Mouse (Mus musculus) layer of hippocampus, postnatal 10 days (tissue): Measurements from ENCODE around the gene Dnm2. TPM values are rescaled to one million over a fixed set of nuclear protein-coding genes. Genes with fewer than 3 reads are reported as not detected.

ENCODE experiments used
- DNase-seq, 2 experiments: peaks; one replicate each; pipeline ENCODE4 v3.0.0; 2021; ENCODE audit warnings: low spot score in 2 of 2
- total RNA-seq, 2 experiments: library from RNA; stranded (reverse); gene quantifications; 2 replicates each; pipeline ENCODE4 v1.2.3; 2021

Dnm2 gene
- total RNA-seq, 2 experiments from 2014 or later = 65.2 to 67.7 TPM

DNA sequence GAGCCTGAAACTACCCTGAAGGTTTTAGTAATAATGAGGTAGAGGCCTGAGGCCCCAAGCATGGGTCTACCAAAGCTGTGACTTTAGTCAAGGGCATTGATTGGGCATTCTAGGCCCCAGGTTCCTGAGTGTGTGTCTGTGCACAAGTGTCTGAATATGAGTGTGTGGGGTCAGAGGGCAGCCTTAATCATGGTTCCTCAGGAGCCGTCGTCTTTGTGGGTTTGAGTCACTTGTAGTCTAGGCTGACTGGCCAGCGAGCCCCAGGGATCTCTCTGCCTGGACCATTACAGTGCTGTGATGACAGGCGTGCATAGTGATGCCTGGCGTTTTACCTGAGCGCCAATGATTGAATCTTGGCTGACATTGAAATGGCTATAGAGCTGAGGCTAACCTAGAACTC lies 3.5 kb downstream of the Dnm2 start:
- no peak for DNase-seq

- DNase-seq = no peak
Measured at GRCm38 (mm10) chr9:21430724-21431123, 6.0 kb downstream of the Dnm2 start.

- no peak for DNase-seq
Measured at GRCm38 (mm10) chr9:21432066-21432465, 7.4 kb downstream of the Dnm2 start.

- no peak for DNase-seq
Measured at GRCm38 (mm10) chr9:21433766-21434165, 9.1 kb downstream of the Dnm2 start.

DNA sequence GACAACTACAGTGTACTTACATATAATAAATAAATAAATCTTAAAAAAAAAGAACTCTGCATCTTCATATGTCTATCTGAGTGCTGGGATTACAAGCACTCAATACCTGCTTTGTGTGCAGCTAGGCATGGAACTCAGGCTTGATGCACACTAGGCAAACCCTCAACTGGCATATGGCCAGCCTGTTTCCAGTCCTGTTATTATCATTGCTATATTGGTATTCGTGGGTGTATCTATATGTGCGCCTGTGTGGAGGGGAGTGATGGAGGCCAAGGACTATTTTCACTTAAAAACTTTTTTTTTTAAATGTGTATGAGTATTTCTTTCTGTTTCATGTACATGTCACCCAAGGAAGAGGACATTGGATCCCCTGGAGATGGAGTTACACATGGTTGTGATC lies 9.7 kb downstream of the Dnm2 start:
- DNase-seq = no peak

GRCm38 (mm10) chr9:21435777-21436635 lies 11.3 kb downstream of the Dnm2 start:
- no peak for DNase-seq

GRCm38 (mm10) chr9:21437577-21437976 lies 12.9 kb downstream of the Dnm2 start:
- DNase-seq = no peak

GRCm38 (mm10) chr9:21438219-21438618 lies 13.5 kb downstream of the Dnm2 start:
- DNase-seq = no peak

DNA sequence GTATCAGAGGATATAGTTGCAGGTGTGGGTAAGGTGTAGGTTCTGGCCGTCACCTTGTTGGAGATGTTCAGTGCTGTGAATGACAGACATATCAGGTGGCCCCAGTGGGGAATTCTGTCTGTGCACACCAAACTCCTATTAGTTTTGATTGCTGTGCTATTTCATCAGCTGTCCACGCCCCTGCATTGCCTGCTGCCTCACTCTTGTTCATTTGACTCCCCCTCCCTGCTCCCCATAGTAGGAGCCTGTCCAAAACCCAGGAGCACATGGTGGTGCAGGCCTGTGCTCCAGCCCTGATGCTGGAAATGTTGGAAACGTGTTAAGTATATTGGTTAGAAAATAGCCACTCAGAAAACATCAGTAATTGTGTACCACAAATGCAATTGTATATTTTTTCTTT lies 14.7 kb downstream of the Dnm2 start:
- DNase-seq = no peak

DNA sequence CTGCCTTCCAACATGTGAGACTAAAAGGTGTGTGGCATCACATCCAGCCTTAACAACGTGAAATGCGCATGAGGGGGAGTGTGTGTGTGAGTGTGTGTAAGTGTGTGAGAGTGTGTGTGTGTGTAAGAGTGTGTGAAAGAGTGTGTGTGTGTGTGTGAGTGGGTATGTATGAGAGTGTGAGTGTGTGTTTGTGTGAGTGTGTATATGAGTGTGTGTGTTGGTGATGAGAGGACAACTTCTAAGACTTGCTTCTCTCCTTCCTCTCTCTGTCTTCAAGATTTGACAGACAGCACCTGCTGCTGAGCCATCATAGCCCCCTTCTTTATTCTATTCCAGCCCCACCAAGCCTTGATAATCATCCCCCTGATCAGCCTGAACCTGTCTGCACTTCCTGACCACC lies 15.2 kb downstream of the Dnm2 start:
- no peak for DNase-seq

- no peak for DNase-seq
Measured at GRCm38 (mm10) chr9:21440387-21440786, 15.7 kb downstream of the Dnm2 start.

DNA sequence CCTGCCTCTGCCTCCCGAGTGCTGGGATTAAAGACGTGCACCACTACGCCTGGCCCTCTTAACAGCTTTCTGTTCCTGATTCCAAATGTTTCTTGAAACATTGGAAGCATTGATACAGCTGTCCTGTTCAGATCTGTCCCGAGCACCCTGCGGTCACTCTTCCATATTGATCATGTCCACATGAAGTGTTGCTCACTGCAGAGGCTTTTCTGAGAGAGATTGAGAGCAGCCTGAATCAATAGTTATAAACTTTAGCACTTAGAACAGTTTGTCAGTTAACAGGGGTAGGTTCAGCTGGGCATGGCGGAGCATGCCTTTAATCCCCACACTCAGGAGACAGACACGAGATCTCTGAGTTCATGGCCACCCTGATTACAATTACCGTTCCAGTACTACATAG lies 19.1 kb downstream of the Dnm2 start:
- no peak for DNase-seq

DNA sequence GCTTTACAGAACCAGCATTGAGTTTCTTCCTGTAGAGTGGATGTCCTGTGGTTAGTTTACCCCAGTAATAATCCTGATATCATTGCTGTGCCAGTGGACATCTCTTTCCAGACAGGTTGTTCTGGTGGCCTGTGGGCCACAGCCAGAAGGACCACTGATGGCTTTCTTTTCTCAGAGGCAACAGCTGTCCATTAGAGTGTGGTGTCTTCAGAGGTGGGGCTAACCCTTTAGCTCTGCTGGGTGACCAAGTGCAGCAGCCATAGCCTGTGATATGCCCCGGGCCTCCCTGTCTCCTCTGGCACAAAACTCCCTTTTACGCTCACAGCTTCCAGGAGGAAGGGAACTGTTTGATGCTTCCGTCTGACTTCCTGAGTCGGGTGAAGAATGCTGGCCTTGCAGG lies 19.9 kb downstream of the Dnm2 start:
- DNase-seq = no peak

GRCm38 (mm10) chr9:21445081-21445744 lies 20.5 kb downstream of the Dnm2 start:
- DNase-seq = no peak

DNA sequence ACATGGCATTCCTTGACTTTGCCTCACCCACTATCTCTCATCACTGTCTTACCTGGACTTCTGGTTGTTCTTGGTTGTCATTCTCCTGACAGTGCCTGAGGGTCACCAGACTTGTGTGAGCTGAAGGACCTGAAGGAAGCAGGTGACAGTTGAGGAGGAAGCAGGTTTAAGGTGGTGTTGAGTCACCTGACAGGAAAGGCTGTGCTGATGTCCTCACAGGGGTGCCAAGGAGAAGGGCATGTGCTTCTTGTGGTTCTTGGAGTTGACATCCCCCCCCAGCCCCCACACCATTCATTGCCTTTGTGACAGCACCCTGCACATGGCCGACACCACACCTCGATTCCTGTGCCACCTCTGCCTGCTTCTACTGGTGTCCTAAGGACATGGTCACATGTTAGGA lies 23.1 kb downstream of the Dnm2 start:
- DNase-seq = no peak

- DNase-seq = no peak
Measured at GRCm38 (mm10) chr9:21449710-21450109, 25.0 kb downstream of the Dnm2 start.

DNA sequence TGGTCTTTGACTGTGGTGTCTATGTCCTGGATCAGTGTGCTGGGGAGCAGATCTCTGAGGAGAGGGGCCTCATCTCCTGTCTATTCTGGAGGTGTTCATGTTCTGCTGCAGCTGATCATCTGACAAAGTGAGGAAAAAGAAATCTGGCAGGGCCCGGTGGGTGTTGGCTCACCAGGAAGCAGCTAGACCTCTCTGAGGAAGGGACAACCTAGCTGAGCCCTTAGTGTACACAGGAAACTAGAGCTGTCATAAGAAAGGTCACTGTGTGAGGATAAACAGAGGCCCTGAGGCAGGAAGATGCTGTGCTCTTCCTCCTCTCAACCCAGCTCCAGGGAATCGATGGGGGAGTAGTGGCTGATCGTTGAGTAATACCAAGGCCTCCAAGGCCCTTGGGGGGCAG lies 25.6 kb downstream of the Dnm2 start:
- no peak for DNase-seq

GRCm38 (mm10) chr9:21451391-21451790 lies 26.7 kb downstream of the Dnm2 start:
- DNase-seq = no peak

DNA sequence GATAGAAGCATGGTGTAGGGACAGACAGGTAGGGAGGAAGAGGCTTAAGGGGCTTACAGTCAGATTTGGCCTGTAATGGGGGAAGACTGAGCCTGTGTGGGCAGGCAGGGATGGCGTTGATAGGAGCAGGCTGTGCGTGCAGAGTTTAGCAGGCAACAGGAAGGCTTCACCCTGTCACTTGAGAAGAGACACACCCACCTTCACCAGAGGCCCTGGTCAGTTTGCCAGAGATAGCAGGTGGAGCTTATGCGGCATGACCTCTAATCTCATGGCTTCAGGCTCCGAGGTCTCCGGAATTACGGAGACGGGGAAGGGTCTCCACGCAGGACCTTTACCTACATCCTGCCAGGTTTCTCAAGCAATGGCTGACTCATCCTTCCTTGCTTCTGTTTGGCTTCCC lies 27.2 kb downstream of the Dnm2 start:
- DNase-seq = no peak

DNA sequence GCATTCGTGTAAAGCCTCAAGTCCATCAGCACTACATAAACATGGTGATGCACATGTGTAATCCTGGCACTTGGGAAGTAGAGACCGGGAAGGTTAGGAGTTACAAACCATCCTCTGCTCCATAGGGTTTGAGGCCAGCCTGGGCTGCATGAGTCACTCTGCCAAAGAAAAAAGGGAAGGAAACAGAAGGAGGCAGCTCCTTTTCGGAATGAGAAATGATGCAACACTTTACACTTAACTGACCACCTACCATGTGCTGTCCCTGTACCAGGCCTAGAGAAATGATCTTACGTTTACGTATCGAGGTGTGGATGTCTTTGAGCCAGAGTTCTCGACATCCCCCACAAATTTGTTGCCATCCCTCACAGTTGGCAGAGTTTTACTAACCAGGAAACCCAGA lies 28.3 kb downstream of the Dnm2 start:
- DNase-seq = no peak

- no peak for DNase-seq
Measured at GRCm38 (mm10) chr9:21453459-21453858, 28.8 kb downstream of the Dnm2 start.

DNA sequence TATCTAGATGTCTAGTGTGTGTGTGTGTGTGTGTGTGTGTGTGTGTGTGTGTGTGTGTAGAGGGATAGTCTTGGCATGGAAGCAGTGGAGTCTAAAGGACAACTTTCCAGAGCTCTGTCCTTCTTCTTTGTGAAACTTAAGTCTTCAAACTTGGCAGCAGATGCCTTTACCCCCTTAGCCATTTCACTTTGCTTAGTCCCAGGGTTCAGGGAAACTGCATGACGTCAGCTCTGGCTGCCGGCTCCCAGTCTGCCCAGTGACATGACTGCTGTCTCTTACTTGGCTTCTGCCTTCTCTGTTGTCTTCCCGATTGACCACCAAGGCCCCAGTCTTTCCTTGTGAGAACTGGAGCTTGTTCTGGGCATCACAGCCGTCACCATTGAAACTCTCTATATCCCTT lies 29.8 kb downstream of the Dnm2 start:
- DNase-seq = no peak
